Mouse (Mus musculus) hematopoietic multipotent progenitor cell, adult 10-12 weeks (in vitro differentiated cells): ENCODE measurements around the gene Clic3. TPM values are rescaled to one million over a fixed set of nuclear protein-coding genes. Genes with fewer than 3 reads are reported as not detected.

Experiments used
- polyA plus RNA-seq: library from polyadenylated mRNA; stranded (reverse); fragments of >175 nt; gene quantifications from 2 replicates; pipeline ENCODE4 v1.2.3, GENCODE M21; 2012; ENCODE audit warnings: low replicate concordance

Gene Clic3
- not detected in 2 replicates for polyA plus RNA-seq

GRCm38 (mm10) chr2:25456205-25456953 is at the start of gene Clic3:
Gene Clic3, plus strand, starts transcription at chr2:25456838.

GRCm38 (mm10) chr2:25422587-25423410 is 33.8 kb upstream of the Clic3 start, which contains the start of gene Fut7:
Gene Fut7, plus strand, starts transcription at chr2:25423267.

GRCm38 (mm10) chr2:25428442-25429236 is 28.0 kb upstream of the Clic3 start, which contains the start of gene Abca2:
Gene Abca2, plus strand, starts transcription at chr2:25428703.

GRCm38 (mm10) chr2:25460551-25461309 is 4.1 kb downstream of the Clic3 start, which contains the start of gene Paxx:
Gene Paxx, minus strand, starts transcription at chr2:25461094.

GRCm38 (mm10) chr2:25469969-25470368 is 13.3 kb downstream of the Clic3 start, which contains the start of gene Ptgds:
Gene Ptgds, minus strand, starts transcription at chr2:25470046.

GRCm38 (mm10) chr2:25493476-25493961 is 36.9 kb downstream of the Clic3 start, which contains the start of gene Lcn12:
Gene Lcn12, minus strand, starts transcription at chr2:25493911.

GRCm38 (mm10) chr2:25500576-25501405 is 44.2 kb downstream of the Clic3 start, which contains the start of gene Fbxw5:
Gene Fbxw5, plus strand, starts transcription at chr2:25500750.

GRCm38 (mm10) chr2:25501593-25502486 is 45.2 kb downstream of the Clic3 start, which contains the start of gene C8g:
Gene C8g, minus strand, starts transcription at chr2:25501719.

Other genes starting within 250 kb of the Clic3 start
- 30.0 and 35.5 TPM in 2 replicates for gene Nelfb, start 245.3 kb upstream of the Clic3 start, polyA plus RNA-seq
- gene Stpg3, start 242.2 kb upstream of the Clic3 start, polyA plus RNA-seq, result 0.19 TPM in 1 of 2 replicates, not detected in the other
- gene Fam166a, start 238.1 kb upstream of the Clic3 start, polyA plus RNA-seq, result 0.13 TPM in 1 of 2 replicates, not detected in the other
- 38.7 and 174 TPM in 2 replicates for gene Tubb4b, start 232.1 kb upstream of the Clic3 start, polyA plus RNA-seq
- gene Slc34a3, start 222.5 kb upstream of the Clic3 start, polyA plus RNA-seq, result not detected in 2 replicates
- 0.13 TPM in 1 of 2 replicates, not detected in the other for gene Rnf224, start 220.1 kb upstream of the Clic3 start, polyA plus RNA-seq
- 1.9 and 6.1 TPM in 2 replicates for gene Rnf208, start 214.6 kb upstream of the Clic3 start, polyA plus RNA-seq
- not detected in 2 replicates for gene Cysrt1, start 214.4 kb upstream of the Clic3 start, polyA plus RNA-seq
- 2.6 and 4.1 TPM in 2 replicates for gene AL732309.1, start 210.0 kb upstream of the Clic3 start, polyA plus RNA-seq
- gene Tmem203, start 201.4 kb upstream of the Clic3 start, polyA plus RNA-seq, result 12.0 and 24.1 TPM in 2 replicates
- gene Tprn, start 194.2 kb upstream of the Clic3 start, polyA plus RNA-seq, result 25.3 and 55.9 TPM in 2 replicates
- 76.2 and 82.8 TPM in 2 replicates for gene Ssna1, start 184.4 kb upstream of the Clic3 start, polyA plus RNA-seq
- 19.8 and 24.6 TPM in 2 replicates for gene Anapc2, start 184.4 kb upstream of the Clic3 start, polyA plus RNA-seq
- gene Tmem210, start 168.7 kb upstream of the Clic3 start, polyA plus RNA-seq, result not detected in 2 replicates
- gene Lrrc26, start 166.9 kb upstream of the Clic3 start, polyA plus RNA-seq, result not detected in 2 replicates
- gene Grin1, start 137.7 kb upstream of the Clic3 start, polyA plus RNA-seq, result 0.03 TPM in 2 replicates
- gene Man1b1, start 124.5 kb upstream of the Clic3 start, polyA plus RNA-seq, result 24.2 and 25.3 TPM in 2 replicates
- 6.8 and 11.7 TPM in 2 replicates for gene Dpp7, start 100.5 kb upstream of the Clic3 start, polyA plus RNA-seq
- gene Uap1l1, start 91.2 kb upstream of the Clic3 start, polyA plus RNA-seq, result 20.6 and 22.9 TPM in 2 replicates
- 6.3 and 11.6 TPM in 2 replicates for gene Sapcd2, start 84.5 kb upstream of the Clic3 start, polyA plus RNA-seq
- 0.10 TPM in 1 of 2 replicates, not detected in the other for gene Entpd2, start 61.0 kb upstream of the Clic3 start, polyA plus RNA-seq
- 3.8 and 4.4 TPM in 2 replicates for gene Npdc1, start 57.5 kb upstream of the Clic3 start, polyA plus RNA-seq
- 4.5 and 10.9 TPM in 2 replicates for gene Fut7, start 33.6 kb upstream of the Clic3 start, polyA plus RNA-seq
- 32.3 and 48.6 TPM in 2 replicates for gene Abca2, start 28.1 kb upstream of the Clic3 start, polyA plus RNA-seq
- gene Paxx, start 4.3 kb downstream of the Clic3 start, polyA plus RNA-seq, result 82.6 and 103 TPM in 2 replicates
- not detected in 2 replicates for gene Ptgds, start 13.2 kb downstream of the Clic3 start, polyA plus RNA-seq
- gene Lcn12, start 37.1 kb downstream of the Clic3 start, polyA plus RNA-seq, result not detected in 2 replicates
- gene Fbxw5, start 43.9 kb downstream of the Clic3 start, polyA plus RNA-seq, result 16.5 and 48.8 TPM in 2 replicates
- gene C8g, start 44.9 kb downstream of the Clic3 start, polyA plus RNA-seq, result 0.27 TPM in 1 of 2 replicates, not detected in the other
- 6.4 and 20.6 TPM in 2 replicates for gene Traf2, start 90.1 kb downstream of the Clic3 start, polyA plus RNA-seq
- 403 and 822 TPM in 2 replicates for gene Edf1, start 101.0 kb downstream of the Clic3 start, polyA plus RNA-seq
- gene Mamdc4, start 118.0 kb downstream of the Clic3 start, polyA plus RNA-seq, result 1.7 and 1.9 TPM in 2 replicates
- 2.9 and 5.8 TPM in 2 replicates for gene Phpt1, start 118.4 kb downstream of the Clic3 start, polyA plus RNA-seq
- 8.1 and 18.3 TPM in 2 replicates for gene Ajm1, start 124.9 kb downstream of the Clic3 start, polyA plus RNA-seq
- gene Rabl6, start 151.7 kb downstream of the Clic3 start, polyA plus RNA-seq, result 48.7 and 55.1 TPM in 2 replicates
- gene Ccdc183, start 160.8 kb downstream of the Clic3 start, polyA plus RNA-seq, result not detected in 2 replicates
- gene Tmem141, start 165.2 kb downstream of the Clic3 start, polyA plus RNA-seq, result 10.0 and 19.9 TPM in 2 replicates
- gene Fcna, start 171.2 kb downstream of the Clic3 start, polyA plus RNA-seq, result 145 and 166 TPM in 2 replicates
- not detected in 2 replicates for gene Lcn8, start 196.3 kb downstream of the Clic3 start, polyA plus RNA-seq
- gene Lcn5, start 201.1 kb downstream of the Clic3 start, polyA plus RNA-seq, result not detected in 2 replicates
- gene Lcn6, start 219.9 kb downstream of the Clic3 start, polyA plus RNA-seq, result not detected in 2 replicates
- gene Lcn10, start 225.9 kb downstream of the Clic3 start, polyA plus RNA-seq, result not detected in 2 replicates
- not detected in 2 replicates for gene Obp2a, start 243.2 kb downstream of the Clic3 start, polyA plus RNA-seq
- 189 and 405 TPM in 2 replicates for gene Bmyc, start 249.9 kb downstream of the Clic3 start, polyA plus RNA-seq